Mouse (Mus musculus): ENCODE measurements around the gene Park7. TPM values are rescaled to one million over a fixed set of nuclear protein-coding genes. Genes with fewer than 3 reads are reported as not detected.

The Park7 gene
- polyA plus RNA-seq, 1 experiment from 2014 or later = 231 TPM

GRCm38 (mm10) chr4:150862626-150863375 is 51.4 kb downstream of the Park7 start:
- no peaks in the 10 kb centered on the region for H3K9me3 ChIP-seq (ENCODE audit: control insufficient read depth)
- H3K4me3 ChIP-seq (ENCODE audit: low read depth, low read length) = no peak overlapping the region
- TF ChIP-seq CTCF (IDR thresholded peaks at IDR 0.05; ENCODE audit: low read depth) = no peak
- ATAC-seq = no peak
- 61% methylated on average over 8 of the region's 8 CpGs for whole genome bisulfite sequencing
- no peak overlapping the region for H3K9ac ChIP-seq (ENCODE audit: low read depth, low read length)
- H3K27me3 ChIP-seq (replicated peaks; ENCODE audit: control insufficient read depth, insufficient read depth, low read length) = no peaks in the 10 kb centered on the region
- H3K36me3 ChIP-seq (ENCODE audit: control insufficient read depth, insufficient read depth) = peaks cover 28% of the 10 kb centered on the region
- H3K4me1 ChIP-seq (replicated peaks; ENCODE audit: control insufficient read depth, insufficient read depth, low read length) = peaks cover 7% of the 10 kb centered on the region; the same call in 1 of the 2 replicates
- H3K4me2 ChIP-seq (replicated peaks; ENCODE audit: low read depth) = no peak overlapping the region
- H3K27ac ChIP-seq (ENCODE audit: low read depth, low read length) = no peak overlapping the region

- 91% methylated on average over 2 of the region's 2 CpGs for WGBS
- no peak overlapping the region for H3K4me2 ChIP-seq (replicated peaks; ENCODE audit: low read depth)
- H3K27me3 ChIP-seq (replicated peaks; ENCODE audit: control insufficient read depth, insufficient read depth, low read length) = no peaks in the 10 kb centered on the region
- H3K4me1 ChIP-seq (replicated peaks; ENCODE audit: control insufficient read depth, insufficient read depth, low read length) = peaks cover 7% of the 10 kb centered on the region; the same call in 1 of the 2 replicates
- H3K9ac ChIP-seq (ENCODE audit: low read depth, low read length) = no peak overlapping the region
- H3K36me3 ChIP-seq (ENCODE audit: control insufficient read depth, insufficient read depth) = peaks cover 12% of the 10 kb centered on the region
- no peak for ATAC-seq
- no peak overlapping the region for H3K4me3 ChIP-seq (ENCODE audit: low read depth, low read length)
- H3K27ac ChIP-seq (ENCODE audit: low read depth, low read length) = no peak overlapping the region
- H3K9me3 ChIP-seq (ENCODE audit: control insufficient read depth) = no peaks in the 10 kb centered on the region
- no peak for TF ChIP-seq CTCF (IDR thresholded peaks at IDR 0.05; ENCODE audit: low read depth)
Observed at GRCm38 (mm10) chr4:150861161-150861560, 53.1 kb downstream of the Park7 start.

GRCm38 (mm10) chr4:150860526-150860925 is 53.7 kb downstream of the Park7 start:
- H3K4me2 ChIP-seq (replicated peaks; ENCODE audit: low read depth) = no peak overlapping the region
- peak; percentile 22; the same call in 1 of the 2 replicates for ATAC-seq
- peaks cover 7% of the 10 kb centered on the region; the same call in 1 of the 2 replicates for H3K4me1 ChIP-seq (replicated peaks; ENCODE audit: control insufficient read depth, insufficient read depth, low read length)
- no peak overlapping the region for H3K27ac ChIP-seq (ENCODE audit: low read depth, low read length)
- 34% methylated on average over 4 of the region's 4 CpGs for WGBS
- no peaks in the 10 kb centered on the region for H3K27me3 ChIP-seq (replicated peaks; ENCODE audit: control insufficient read depth, insufficient read depth, low read length)
- no peak for TF ChIP-seq CTCF (IDR thresholded peaks at IDR 0.05; ENCODE audit: low read depth)
- no peak overlapping the region for H3K4me3 ChIP-seq (ENCODE audit: low read depth, low read length)
- H3K9me3 ChIP-seq (ENCODE audit: control insufficient read depth) = no peaks in the 10 kb centered on the region
- H3K9ac ChIP-seq (ENCODE audit: low read depth, low read length) = no peak overlapping the region
- H3K36me3 ChIP-seq (ENCODE audit: control insufficient read depth, insufficient read depth) = peaks cover 6% of the 10 kb centered on the region; the same call in 1 of the 2 replicates

- no peaks in the 10 kb centered on the region for H3K27me3 ChIP-seq (replicated peaks; ENCODE audit: control insufficient read depth, insufficient read depth, low read length)
- no peak for TF ChIP-seq CTCF (IDR thresholded peaks at IDR 0.05; ENCODE audit: low read depth)
- peak overlapping the region; percentile 99 for H3K27ac ChIP-seq (ENCODE audit: low read depth, low read length)
- under 1% methylated on average over 36 of the region's 43 CpGs for WGBS
- H3K4me1 ChIP-seq (replicated peaks; ENCODE audit: control insufficient read depth, insufficient read depth, low read length) = peaks cover 11% of the 10 kb centered on the region; the same call in 1 of the 2 replicates
- H3K4me2 ChIP-seq (replicated peaks; ENCODE audit: low read depth) = peak overlapping the region; percentile 78
- ATAC-seq = peak; percentile 11
- no peaks in the 10 kb centered on the region for H3K36me3 ChIP-seq (ENCODE audit: control insufficient read depth, insufficient read depth)
- H3K9ac ChIP-seq (ENCODE audit: low read depth, low read length) = peak overlapping the region; percentile 99
- H3K4me3 ChIP-seq (ENCODE audit: low read depth, low read length) = peak overlapping the region; percentile 94
- no peaks in the 10 kb centered on the region for H3K9me3 ChIP-seq (ENCODE audit: control insufficient read depth)
Observed at GRCm38 (mm10) chr4:150855346-150855745, 58.9 kb downstream of the Park7 start.

GRCm38 (mm10) chr4:150854839-150855246 is 59.4 kb downstream of the Park7 start:
- peak; percentile 79 for TF ChIP-seq CTCF (IDR thresholded peaks at IDR 0.05; ENCODE audit: low read depth)
- peak overlapping the region; percentile 78 for H3K4me2 ChIP-seq (replicated peaks; ENCODE audit: low read depth)
- under 1% methylated on average over 59 of the region's 59 CpGs for WGBS
- H3K9ac ChIP-seq (ENCODE audit: low read depth, low read length) = peak overlapping the region; percentile 99
- H3K9me3 ChIP-seq (ENCODE audit: control insufficient read depth) = no peaks in the 10 kb centered on the region
- H3K27ac ChIP-seq (ENCODE audit: low read depth, low read length) = peak overlapping the region; percentile 99
- H3K36me3 ChIP-seq (ENCODE audit: control insufficient read depth, insufficient read depth) = no peaks in the 10 kb centered on the region
- no peaks in the 10 kb centered on the region for H3K27me3 ChIP-seq (replicated peaks; ENCODE audit: control insufficient read depth, insufficient read depth, low read length)
- H3K4me1 ChIP-seq (replicated peaks; ENCODE audit: control insufficient read depth, insufficient read depth, low read length) = peaks cover 7% of the 10 kb centered on the region; the same call in 1 of the 2 replicates
- peak; percentile 75 for ATAC-seq
- peak overlapping the region; percentile 94 for H3K4me3 ChIP-seq (ENCODE audit: low read depth, low read length)

- H3K36me3 ChIP-seq (ENCODE audit: control insufficient read depth, insufficient read depth) = no peaks in the 10 kb centered on the region
- H3K9ac ChIP-seq (ENCODE audit: low read depth, low read length) = peak within 1 kb of the TSS; percentile 99
- no peaks in the 10 kb centered on the region for H3K9me3 ChIP-seq (ENCODE audit: control insufficient read depth)
- ATAC-seq = peak; percentile 69
- TF ChIP-seq CTCF (IDR thresholded peaks at IDR 0.05; ENCODE audit: low read depth) = no peak
- H3K4me3 ChIP-seq (ENCODE audit: low read depth, low read length) = peak within 1 kb of the TSS; percentile 94
- peak within 1 kb of the TSS; percentile 99 for H3K27ac ChIP-seq (ENCODE audit: low read depth, low read length)
- H3K4me1 ChIP-seq (replicated peaks; ENCODE audit: control insufficient read depth, insufficient read depth, low read length) = 0 out of 2 replicates have a peak, but pooled peaks cover 3% of the 10 kb centered on the region
- H3K4me2 ChIP-seq (replicated peaks; ENCODE audit: low read depth) = peak within 1 kb of the TSS; percentile 78
- WGBS = 27% methylated on average over 13 of the region's 13 CpGs
- no peaks in the 10 kb centered on the region for H3K27me3 ChIP-seq (replicated peaks; ENCODE audit: control insufficient read depth, insufficient read depth, low read length)
Observed at GRCm38 (mm10) chr4:150853680-150854461, 60.4 kb downstream of the Park7 start, which contains the start of gene Errfi1. TSS of gene Errfi1 (plus strand) at chr4:150853919.
